Mouse (Mus musculus) embryonic facial prominence, embryonic 13.5 days (tissue): ENCODE results near the gene Zc3hav1. TPM values are rescaled to one million over a fixed set of nuclear protein-coding genes. Genes with fewer than 3 reads are reported as not detected.

Experiments
- ATAC-seq: fragments of 200-750 bp; cut with Nextera tagmentation; 2 replicates; pipeline ENCODE4 v1.8.0; 2017; ENCODE audit warnings: low read depth; ENCODE audit not compliant: insufficient number of reproducible peaks, insufficient read depth, low FRiP score, low TSS enrichment
- H3K27ac ChIP-seq: fragments of 300-500 bp; sonication (generic); 2 replicates; pipeline ENCODE4 v1.5.1; 2015; ENCODE audit warnings: moderate library complexity, mild to moderate bottlenecking, inconsistent platforms
- H3K27me3 ChIP-seq: fragments of 300-500 bp; sonication (generic); 2 replicates; pipeline ENCODE4 v1.6.1; 2015; ENCODE audit warnings: mild to moderate bottlenecking, inconsistent platforms
- H3K36me3 ChIP-seq: fragments of 300-500 bp; sonication (generic); 2 replicates; pipeline ENCODE4 v1.6.1; 2015; ENCODE audit warnings: mild to moderate bottlenecking, inconsistent platforms
- H3K4me1 ChIP-seq: fragments of 300-500 bp; sonication (generic); 2 replicates; pipeline ENCODE4 v1.6.1; 2015; ENCODE audit warnings: inconsistent platforms
- H3K4me2 ChIP-seq: fragments of 300-500 bp; sonication (generic); 2 replicates; pipeline ENCODE4 v1.6.1; 2015; ENCODE audit warnings: moderate library complexity, mild to moderate bottlenecking, inconsistent platforms
- H3K4me3 ChIP-seq: fragments of 300-500 bp; sonication (generic); 2 replicates; pipeline ENCODE4 v1.5.1; 2015; ENCODE audit warnings: mild to moderate bottlenecking, inconsistent platforms
- H3K9ac ChIP-seq: fragments of 300-500 bp; sonication (generic); 2 replicates; pipeline ENCODE4 v1.6.1; 2015; ENCODE audit warnings: mild to moderate bottlenecking, inconsistent platforms
- H3K9me3 ChIP-seq: fragments of 300-500 bp; sonication (generic); 2 replicates; pipeline ENCODE4 v1.6.1; 2016; ENCODE audit warnings: inconsistent platforms
- WGBS: fragments of 180-500 bp; shearing (Covaris S2); methylation state at CpG from one replicate; pipeline ENCODE4 v1.1.7; 2015; ENCODE audit warnings: mixed read lengths; 5-methylcytosine and 5-hydroxymethylcytosine counted together
- polyA plus RNA-seq: library from polyadenylated mRNA; unstranded; fragments of >200 nt; fragmentation: Nextera tagmentation; extraction: Ambion mirVana; gene quantifications from 2 replicates; pipeline ENCODE4 v1.2.1, GENCODE M21; 2015

Zc3hav1 gene
- polyA plus RNA-seq, 1 experiment from 2014 or later, result 4.0 TPM

- Histone ChIP-seq H3K4me1 (0 out of 2 replicates have a peak, but pooled peaks cover 2% of the 10 kb centered on the region), H3K4me3 (no peak overlapping the region), H3K36me3 (no peaks in the 10 kb centered on the region), H3K4me2 (no peak overlapping the region), H3K9me3 (no peaks in the 10 kb centered on the region), H3K27ac (no peak overlapping the region), H3K9ac (no peak overlapping the region), H3K27me3 (no peaks in the 10 kb centered on the region)
- 71% methylated on average over 7 of the region's 7 CpGs for WGBS
- ATAC-seq, result no peak
Measured at GRCm38 (mm10) chr6:38264466-38264865, 89.9 kb downstream of the Zc3hav1 start.

GRCm38 (mm10) chr6:38263393-38264159 lies 90.8 kb downstream of the Zc3hav1 start:
- no peak overlapping the region for H3K4me2 ChIP-seq
- H3K27me3 ChIP-seq, result no peaks in the 10 kb centered on the region
- H3K27ac ChIP-seq, result no peak overlapping the region
- no peaks in the 10 kb centered on the region for H3K36me3 ChIP-seq
- ATAC-seq, result no peak
- no peaks in the 10 kb centered on the region for H3K9me3 ChIP-seq
- H3K4me1 ChIP-seq, result 0 out of 2 replicates have a peak, but pooled peaks cover 2% of the 10 kb centered on the region
- no peak overlapping the region for H3K9ac ChIP-seq
- 67% methylated on average over 5 of the region's 5 CpGs for WGBS
- H3K4me3 ChIP-seq, result no peak overlapping the region

GRCm38 (mm10) chr6:38261877-38262276 lies 92.5 kb downstream of the Zc3hav1 start:
- WGBS, result 61% methylated on average over 4 of the region's 4 CpGs
- Histone ChIP-seq H3K27ac (no peak overlapping the region), H3K27me3 (no peaks in the 10 kb centered on the region), H3K4me1 (0 out of 2 replicates have a peak, but pooled peaks cover 2% of the 10 kb centered on the region), H3K9ac (no peak overlapping the region), H3K36me3 (no peaks in the 10 kb centered on the region), H3K4me2 (no peak overlapping the region), H3K4me3 (no peak overlapping the region), H3K9me3 (no peaks in the 10 kb centered on the region)
- ATAC-seq, result no peak

- Histone ChIP-seq H3K27me3 (no peaks in the 10 kb centered on the region), H3K9me3 (no peaks in the 10 kb centered on the region), H3K27ac (no peak overlapping the region), H3K4me2 (no peak overlapping the region), H3K4me3 (no peak overlapping the region), H3K4me1 (peaks cover 7% of the 10 kb centered on the region), H3K9ac (no peak overlapping the region), H3K36me3 (no peaks in the 10 kb centered on the region)
- WGBS, result 94% methylated on average over 8 of the region's 8 CpGs
- ATAC-seq, result no peak
Measured at GRCm38 (mm10) chr6:38257506-38257905, 96.9 kb downstream of the Zc3hav1 start.

- Histone ChIP-seq H3K9me3 (no peaks in the 10 kb centered on the region), H3K4me1 (peaks cover 14% of the 10 kb centered on the region), H3K9ac (no peak overlapping the region), H3K36me3 (no peaks in the 10 kb centered on the region), H3K4me2 (no peak overlapping the region), H3K27ac (no peak overlapping the region), H3K4me3 (no peak overlapping the region), H3K27me3 (no peaks in the 10 kb centered on the region)
- no peak for ATAC-seq
- 94% methylated on average over 4 of the region's 4 CpGs for WGBS
Measured at GRCm38 (mm10) chr6:38256793-38257192, 97.6 kb downstream of the Zc3hav1 start.

- H3K9ac ChIP-seq, result no peak overlapping the region
- no peak overlapping the region for H3K4me2 ChIP-seq
- no peaks in the 10 kb centered on the region for H3K27me3 ChIP-seq
- H3K9me3 ChIP-seq, result no peaks in the 10 kb centered on the region
- no peak overlapping the region for H3K27ac ChIP-seq
- no peak for ATAC-seq
- H3K36me3 ChIP-seq, result no peaks in the 10 kb centered on the region
- WGBS, result 48% methylated on average over 2 of the region's 2 CpGs
- H3K4me1 ChIP-seq, result peaks cover 22% of the 10 kb centered on the region
- H3K4me3 ChIP-seq, result no peak overlapping the region
Measured at GRCm38 (mm10) chr6:38255794-38256193, 98.6 kb downstream of the Zc3hav1 start.

Other genes with a start within 250 kb of the Zc3hav1 start
- 2.1 and 3.8 TPM in 2 replicates for gene Tmem213, start 245.3 kb downstream of the Zc3hav1 start, polyA plus RNA-seq
- 1.1 and 1.3 TPM in 2 replicates for gene Atp6v0a4, start 230.0 kb downstream of the Zc3hav1 start, polyA plus RNA-seq
- gene D630045J12Rik, start 100.6 kb downstream of the Zc3hav1 start, polyA plus RNA-seq, result 7.7 and 8.3 TPM in 2 replicates
- gene Zc3hav1l, start 55.3 kb downstream of the Zc3hav1 start, polyA plus RNA-seq, result 13.7 and 15.6 TPM in 2 replicates
- 9.9 and 10.6 TPM in 2 replicates for gene Ttc26, start 26.9 kb upstream of the Zc3hav1 start, polyA plus RNA-seq
- gene Ubn2, start 79.3 kb upstream of the Zc3hav1 start, polyA plus RNA-seq, result 19.3 and 24.8 TPM in 2 replicates
- 80.4 and 83.4 TPM in 2 replicates for gene Fmc1, start 178.9 kb upstream of the Zc3hav1 start, polyA plus RNA-seq
- 59.2 and 68.8 TPM in 2 replicates for gene Luc7l2, start 196.7 kb upstream of the Zc3hav1 start, polyA plus RNA-seq